Mouse (Mus musculus): ENCODE data around the gene Desi2. TPM values are rescaled to one million over a fixed set of nuclear protein-coding genes. Genes with fewer than 3 reads are reported as not detected.
A peak's percentile ranks its signal among the peaks of the same experiment; 100 is the strongest.
"Not testable (repeated sequence)": the region's sequence is repeated elsewhere in the genome, so short reads cannot be mapped to it uniquely, and the experiment has no call there.

Gene Desi2
- 0.12 and 0.18 TPM in 2 replicates for polyA plus RNA-seq (2012)

DNA sequence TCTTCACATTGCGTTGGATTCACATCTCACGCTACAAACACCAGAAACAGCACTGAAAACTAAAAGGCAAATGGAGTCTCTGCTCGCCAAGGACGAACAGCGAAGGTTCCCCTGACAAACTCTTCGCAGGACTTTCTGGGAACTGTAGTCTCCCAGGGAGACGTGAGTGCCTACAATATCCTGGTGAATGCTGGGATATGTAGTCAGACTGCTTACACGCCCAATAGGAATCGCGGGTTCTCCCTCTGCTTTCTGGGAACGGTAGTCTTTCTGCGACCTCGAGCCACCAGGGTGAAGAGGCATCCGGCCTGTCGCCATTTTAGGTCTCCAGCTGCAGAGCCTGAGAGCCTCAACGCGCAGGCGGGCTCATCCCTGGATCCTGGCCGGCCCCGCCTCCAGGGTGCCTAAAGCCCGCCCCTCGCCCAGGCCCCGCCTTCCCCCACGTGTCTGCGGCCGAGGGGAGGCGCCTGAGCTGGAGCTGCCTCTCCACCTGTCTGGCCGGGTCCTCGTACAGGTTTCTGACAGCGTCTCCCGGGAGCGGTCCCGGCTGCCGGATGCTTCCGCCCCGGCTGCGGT is at the start of gene Desi2:
Desi2 (plus strand) TSS at position 202 of the 576 bp plus-strand sequence.
- H3K4me3 ChIP-seq (replicated peaks): peak within 1 kb of the TSS; percentile 66
- H3K36me3 ChIP-seq (ENCODE audit: control insufficient read depth); H3K9me3 ChIP-seq (ENCODE audit: control insufficient read depth, low read length); H3K27me3 ChIP-seq (ENCODE audit: control insufficient read depth): not testable (repeated sequence)
- H3K4me1 ChIP-seq (ENCODE audit: control insufficient read depth): peaks cover 18% of the 10 kb centered on the region

DNA sequence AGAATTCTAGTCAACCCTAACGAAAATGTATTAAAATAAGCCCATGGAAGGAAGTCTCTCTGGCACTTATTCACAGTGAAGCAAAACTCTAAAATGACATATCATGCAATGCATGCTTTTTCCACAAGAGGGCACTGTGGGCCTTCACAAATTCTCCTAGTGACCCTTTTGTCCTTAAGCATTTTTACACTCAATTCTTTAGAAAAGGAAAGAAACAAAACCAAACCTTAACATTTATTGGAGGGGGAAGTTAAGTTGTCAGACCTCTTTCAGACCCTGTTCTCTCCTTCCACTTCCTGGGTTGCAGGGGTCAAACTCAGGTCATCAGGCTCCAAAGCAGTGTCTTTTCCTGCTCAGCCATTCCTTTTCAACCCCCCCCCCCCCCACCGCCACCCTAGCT is 40.7 kb upstream of the Desi2 start:
- not testable (repeated sequence) for H3K9me3 ChIP-seq (ENCODE audit: control insufficient read depth, low read length); H3K4me1 ChIP-seq (ENCODE audit: control insufficient read depth); H3K27me3 ChIP-seq (ENCODE audit: control insufficient read depth); H3K36me3 ChIP-seq (ENCODE audit: control insufficient read depth); H3K4me3 ChIP-seq (replicated peaks)

DNA sequence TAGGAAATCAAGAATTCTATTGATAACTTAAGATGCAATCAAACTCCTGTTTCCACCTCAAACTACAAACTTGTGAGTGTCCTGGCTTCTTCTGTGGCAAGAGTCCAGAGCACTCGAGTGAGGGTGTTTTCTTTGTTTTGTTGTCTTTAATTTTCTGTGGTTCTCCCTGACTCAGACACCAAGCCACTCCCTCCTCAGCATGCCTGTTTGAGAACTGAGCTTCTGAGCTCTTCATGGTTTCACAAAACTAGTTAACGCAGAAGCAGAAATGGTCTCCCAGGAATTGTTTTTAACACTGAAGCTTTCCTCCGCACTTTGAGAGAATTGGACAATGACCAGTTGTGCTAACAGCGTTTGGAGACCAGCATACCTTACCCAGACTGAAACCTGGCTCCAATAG is 40.3 kb upstream of the Desi2 start:
- not testable (repeated sequence) for H3K4me1 ChIP-seq (ENCODE audit: control insufficient read depth); H3K36me3 ChIP-seq (ENCODE audit: control insufficient read depth); H3K27me3 ChIP-seq (ENCODE audit: control insufficient read depth); H3K4me3 ChIP-seq (replicated peaks); H3K9me3 ChIP-seq (ENCODE audit: control insufficient read depth, low read length)

DNA sequence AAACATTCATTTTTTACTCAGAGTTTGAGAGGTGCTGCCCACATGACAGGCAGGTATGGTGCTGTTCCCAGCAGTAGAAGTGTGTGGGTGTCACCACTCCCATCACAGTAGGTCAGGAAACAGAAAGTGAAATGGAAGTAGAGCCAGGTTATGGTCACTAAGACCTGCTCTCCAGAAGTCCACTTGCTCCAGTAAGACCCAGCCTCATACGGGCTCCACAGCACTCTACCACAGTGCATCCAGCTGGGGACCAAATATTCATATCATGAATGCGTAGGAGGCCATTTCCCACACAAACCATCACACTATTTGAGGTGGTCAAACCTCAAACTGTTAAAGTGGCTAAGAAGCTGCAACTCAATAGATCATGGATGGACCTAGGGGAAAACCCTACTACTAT is 5.0 kb upstream of the Desi2 start:
- no peak for TF ChIP-seq GATA1 (IDR thresholded peaks at IDR 0.05; ENCODE audit: low read length)
- no peak for TF ChIP-seq TAL1 (IDR thresholded peaks at IDR 0.05; ENCODE audit: low read length)
- Histone ChIP-seq H3K9me3 (ENCODE audit: control insufficient read depth, low read length) (no peaks in the 10 kb centered on the region), H3K36me3 (ENCODE audit: control insufficient read depth) (no peaks in the 10 kb centered on the region), H3K4me3 (replicated peaks) (no peak overlapping the region), H3K27me3 (ENCODE audit: control insufficient read depth) (no peaks in the 10 kb centered on the region), H3K4me1 (ENCODE audit: control insufficient read depth) (peaks cover 5% of the 10 kb centered on the region)

DNA sequence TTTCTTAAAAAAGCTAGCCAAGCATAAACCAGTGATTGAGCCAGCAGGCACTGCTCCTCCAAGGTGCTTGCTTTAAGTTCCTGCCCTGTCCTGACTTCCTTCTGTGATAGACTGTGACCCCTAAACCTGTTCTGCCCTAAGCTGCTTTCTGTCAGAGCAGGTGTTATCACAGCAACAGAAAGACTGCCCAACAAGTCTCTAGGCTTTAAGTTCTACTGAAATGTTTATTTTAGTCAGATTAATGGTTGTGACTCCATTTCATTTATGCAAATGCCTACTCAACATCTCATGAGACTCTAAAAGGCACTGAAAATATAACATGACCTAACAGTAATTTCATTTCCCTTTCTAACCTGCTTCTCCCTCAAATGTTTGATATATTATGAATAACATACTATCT is 1.6 kb upstream of the Desi2 start:
- Histone ChIP-seq H3K36me3 (ENCODE audit: control insufficient read depth) (no peaks in the 10 kb centered on the region), H3K9me3 (ENCODE audit: control insufficient read depth, low read length) (no peaks in the 10 kb centered on the region)
- TF ChIP-seq GATA1 (IDR thresholded peaks at IDR 0.05; ENCODE audit: low read length) (no peak), TAL1 (IDR thresholded peaks at IDR 0.05; ENCODE audit: low read length) (no peak)

DNA sequence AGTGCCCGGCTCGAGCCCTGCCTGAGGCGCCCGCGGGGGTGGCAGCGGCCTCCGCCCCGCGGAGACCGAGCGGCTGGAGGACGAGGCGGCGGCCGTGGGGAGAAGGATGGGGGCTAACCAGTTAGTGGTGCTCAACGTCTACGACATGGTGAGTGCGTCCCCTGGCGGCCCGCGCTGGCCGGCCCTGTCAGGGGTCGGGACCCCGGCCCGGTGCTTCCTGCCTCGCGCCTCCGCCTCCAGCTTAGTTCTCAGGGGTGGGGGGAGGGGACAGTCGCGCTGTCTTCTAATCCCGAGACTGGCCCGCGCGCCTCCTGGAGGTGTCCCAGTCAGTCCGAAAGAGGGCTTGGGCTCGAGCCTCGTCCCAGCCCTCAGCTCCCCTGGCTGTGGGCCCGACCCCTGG is 593 bp downstream of the Desi2 start:
- not testable (repeated sequence) for H3K9me3 ChIP-seq (ENCODE audit: control insufficient read depth, low read length); H3K36me3 ChIP-seq (ENCODE audit: control insufficient read depth); H3K27me3 ChIP-seq (ENCODE audit: control insufficient read depth)
- Histone ChIP-seq H3K4me1 (ENCODE audit: control insufficient read depth) (peaks cover 18% of the 10 kb centered on the region), H3K4me3 (replicated peaks) (peak overlapping the region; percentile 66)

More for the DNA sequence above, 1.6 kb upstream of the Desi2 start:
- Histone ChIP-seq H3K4me1 (ENCODE audit: control insufficient read depth) (peaks cover 18% of the 10 kb centered on the region), H3K4me3 (replicated peaks) (no peak overlapping the region), H3K27me3 (ENCODE audit: control insufficient read depth) (no peaks in the 10 kb centered on the region)

DNA sequence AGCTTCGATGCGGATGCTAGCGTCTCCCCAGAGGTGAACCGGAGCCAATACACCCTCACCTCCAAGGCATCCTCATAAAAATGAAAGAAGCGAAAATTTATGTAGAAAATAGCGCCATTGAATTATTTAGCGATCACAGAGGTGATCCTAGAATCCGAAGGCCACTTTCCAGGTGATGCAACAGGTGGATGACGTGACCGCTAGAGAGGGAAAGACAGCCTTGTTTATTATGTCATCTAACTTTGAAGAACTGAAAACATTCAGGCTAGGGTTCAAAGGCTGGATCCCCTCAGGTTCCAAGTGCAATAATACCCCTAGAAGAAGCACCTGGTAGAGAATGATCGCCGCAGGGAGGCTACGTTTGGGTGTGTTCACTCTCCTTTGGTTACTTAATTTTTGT is 1.2 kb downstream of the Desi2 start:
- Histone ChIP-seq H3K4me1 (ENCODE audit: control insufficient read depth) (peaks cover 18% of the 10 kb centered on the region), H3K4me3 (replicated peaks) (peak overlapping the region; percentile 61), H3K27me3 (ENCODE audit: control insufficient read depth) (no peaks in the 10 kb centered on the region), H3K9me3 (ENCODE audit: control insufficient read depth, low read length) (no peaks in the 10 kb centered on the region), H3K36me3 (ENCODE audit: control insufficient read depth) (no peaks in the 10 kb centered on the region)
- TF ChIP-seq TAL1 (IDR thresholded peaks at IDR 0.05; ENCODE audit: low read length) (no peak), GATA1 (IDR thresholded peaks at IDR 0.05; ENCODE audit: low read length) (no peak)

DNA sequence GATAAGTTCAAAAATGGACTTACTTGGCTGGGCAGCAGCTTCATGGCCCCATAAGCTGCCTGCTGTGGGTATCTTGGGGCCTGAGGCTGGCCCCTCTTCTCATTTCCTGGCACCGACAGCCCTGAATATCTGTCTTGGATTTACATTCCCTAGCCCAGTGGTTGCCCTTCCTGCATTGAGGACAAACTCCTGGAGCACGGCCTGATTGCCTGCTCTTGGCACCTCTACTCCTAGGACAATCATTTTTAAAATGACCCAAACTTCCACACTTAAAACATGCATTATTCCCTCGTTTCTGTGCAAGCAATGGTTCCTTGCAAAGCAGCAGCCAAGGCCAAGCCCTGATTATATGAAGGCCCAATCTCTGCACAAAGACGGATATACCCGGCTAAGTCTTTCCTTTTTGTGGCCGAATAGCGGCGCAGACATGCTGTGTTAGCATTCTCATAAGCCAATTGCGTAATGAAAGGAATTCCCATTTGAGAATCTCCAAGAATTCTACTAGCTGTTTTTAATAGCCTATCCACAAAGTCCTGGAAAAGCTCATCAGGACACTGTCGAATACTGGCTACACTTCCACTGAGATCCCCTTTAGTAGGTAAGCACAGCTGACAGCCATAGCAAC is 18.6 kb downstream of the Desi2 start:
- TF ChIP-seq GATA1 (IDR thresholded peaks at IDR 0.05; ENCODE audit: low read length) (no peak), TAL1 (IDR thresholded peaks at IDR 0.05; ENCODE audit: low read length) (no peak)
- Histone ChIP-seq H3K9me3 (ENCODE audit: control insufficient read depth, low read length) (no peaks in the 10 kb centered on the region), H3K4me1 (ENCODE audit: control insufficient read depth) (no peaks in the 10 kb centered on the region), H3K36me3 (ENCODE audit: control insufficient read depth) (no peaks in the 10 kb centered on the region), H3K4me3 (replicated peaks) (no peak overlapping the region), H3K27me3 (ENCODE audit: control insufficient read depth) (no peaks in the 10 kb centered on the region)

DNA sequence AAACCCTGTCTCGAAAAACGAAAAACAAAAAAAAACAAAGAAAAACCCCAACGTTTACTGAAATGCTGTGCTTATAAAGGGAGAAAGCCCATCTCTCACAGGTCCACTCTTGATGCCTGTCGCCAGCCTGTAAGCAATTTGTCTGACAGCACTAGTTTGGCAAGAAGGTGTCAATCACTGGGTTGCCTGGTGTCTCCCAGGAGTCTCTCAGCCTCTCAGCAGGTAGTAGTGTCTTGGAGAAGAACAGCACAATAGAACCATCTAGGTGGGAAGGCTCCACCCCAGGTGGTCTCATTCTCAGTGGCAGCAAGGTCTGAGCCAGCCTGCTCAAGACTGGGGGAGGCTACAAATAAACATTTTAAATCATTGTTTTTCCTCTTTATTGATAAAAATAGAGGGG is 20.6 kb downstream of the Desi2 start:
- not testable (repeated sequence) for H3K4me3 ChIP-seq (replicated peaks); H3K36me3 ChIP-seq (ENCODE audit: control insufficient read depth)

DNA sequence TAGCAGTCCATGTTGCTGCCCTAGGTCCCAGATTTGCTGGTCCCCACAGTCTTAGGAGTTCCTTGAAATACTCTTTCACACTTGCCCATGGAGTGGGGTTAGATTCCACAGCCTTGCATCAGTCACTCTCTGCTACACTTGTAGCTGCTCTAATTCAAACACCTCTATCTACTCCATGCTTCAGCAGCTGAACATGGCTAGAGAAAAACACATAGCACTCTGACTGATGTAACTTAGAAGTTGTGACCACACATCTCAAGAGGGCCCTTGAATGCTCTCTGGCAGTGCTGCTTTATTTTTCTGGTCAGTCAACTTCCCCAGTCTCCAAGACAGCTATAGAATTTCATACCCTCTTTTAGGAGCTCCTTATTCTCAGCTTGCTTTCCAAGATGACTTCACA is 22.7 kb downstream of the Desi2 start:
- Histone ChIP-seq H3K27me3 (ENCODE audit: control insufficient read depth) (no peaks in the 10 kb centered on the region), H3K9me3 (ENCODE audit: control insufficient read depth, low read length) (no peaks in the 10 kb centered on the region), H3K4me3 (replicated peaks) (no peak overlapping the region), H3K4me1 (ENCODE audit: control insufficient read depth) (no peaks in the 10 kb centered on the region), H3K36me3 (ENCODE audit: control insufficient read depth) (no peaks in the 10 kb centered on the region)
- no peak for TF ChIP-seq TAL1 (IDR thresholded peaks at IDR 0.05; ENCODE audit: low read length)
- no peak for TF ChIP-seq GATA1 (IDR thresholded peaks at IDR 0.05; ENCODE audit: low read length)

More for the DNA sequence above, 20.6 kb downstream of the Desi2 start:
- not testable (repeated sequence) for H3K4me1 ChIP-seq (ENCODE audit: control insufficient read depth); H3K27me3 ChIP-seq (ENCODE audit: control insufficient read depth); H3K9me3 ChIP-seq (ENCODE audit: control insufficient read depth, low read length)

Data from erythroblast, embryonic 14.5 days (primary cell).